Mouse (Mus musculus): ENCODE data around the gene A230050P20Rik. TPM values are rescaled to one million over a fixed set of nuclear protein-coding genes. Genes with fewer than 3 reads are reported as not detected.

A230050P20Rik gene
- total and polyA plus RNA-seq, 2 experiments from 2014 or later, result 19.6 to 22.1 TPM

- Histone ChIP-seq H3K4me1 (ENCODE audit: insufficient read depth) (0 out of 2 replicates have a peak, but pooled peaks cover 8% of the 10 kb centered on the region), H3K9me3 (ENCODE audit: low read length) (no peaks in the 10 kb centered on the region), H3K27ac (ENCODE audit: low read depth, low read length) (no peak overlapping the region), H3K36me3 (ENCODE audit: insufficient read depth) (peaks cover 62% of the 10 kb centered on the region), H3K27me3 (ENCODE audit: insufficient read depth, low read length) (no peaks in the 10 kb centered on the region), H3K9ac (no peak overlapping the region), H3K4me3 (ENCODE audit: low read depth, low read length) (no peak overlapping the region), H3K4me2 (ENCODE audit: low read depth) (no peak overlapping the region)
- no peak for TF ChIP-seq CTCF (IDR thresholded peaks at IDR 0.05; ENCODE audit: low read depth)
- ATAC-seq (no peak), DNase-seq (no peak)
- WGBS, result 92% methylated on average over 5 of the region's 5 CpGs
Observed at GRCm38 (mm10) chr9:20890411-20890810, 22.0 kb downstream of the A230050P20Rik start.

- no peaks in the 10 kb centered on the region for H3K9me3 ChIP-seq (ENCODE audit: low read length)
- no peak overlapping the region for H3K4me3 ChIP-seq (ENCODE audit: low read depth, low read length)
- H3K27ac ChIP-seq (ENCODE audit: low read depth, low read length), result no peak overlapping the region
- no peak for DNase-seq
- WGBS, result 85% methylated on average over 26 of the region's 26 CpGs
- H3K4me1 ChIP-seq (ENCODE audit: insufficient read depth), result 0 out of 2 replicates have a peak, but pooled peaks cover 8% of the 10 kb centered on the region
- H3K27me3 ChIP-seq (ENCODE audit: insufficient read depth, low read length), result no peaks in the 10 kb centered on the region
- no peak for TF ChIP-seq CTCF (IDR thresholded peaks at IDR 0.05; ENCODE audit: low read depth)
- no peak overlapping the region for H3K4me2 ChIP-seq (ENCODE audit: low read depth)
- H3K36me3 ChIP-seq (ENCODE audit: insufficient read depth), result peaks cover 72% of the 10 kb centered on the region
- no peak for ATAC-seq
- H3K9ac ChIP-seq, result no peak overlapping the region
Observed at GRCm38 (mm10) chr9:20891339-20892103, 23.1 kb downstream of the A230050P20Rik start.

GRCm38 (mm10) chr9:20892104-20892653 lies 23.7 kb downstream of the A230050P20Rik start:
- peaks cover 8% of the 10 kb centered on the region; the same call in 1 of the 2 replicates for H3K4me1 ChIP-seq (ENCODE audit: insufficient read depth)
- H3K4me3 ChIP-seq (ENCODE audit: low read depth, low read length), result no peak overlapping the region
- no peak for DNase-seq
- no peak overlapping the region for H3K4me2 ChIP-seq (ENCODE audit: low read depth)
- no peak for ATAC-seq
- no peak overlapping the region for H3K9ac ChIP-seq
- H3K9me3 ChIP-seq (ENCODE audit: low read length), result no peaks in the 10 kb centered on the region
- 77% methylated on average over 5 of the region's 5 CpGs for WGBS
- peaks cover 72% of the 10 kb centered on the region for H3K36me3 ChIP-seq (ENCODE audit: insufficient read depth)
- TF ChIP-seq CTCF (IDR thresholded peaks at IDR 0.05; ENCODE audit: low read depth), result no peak
- no peaks in the 10 kb centered on the region for H3K27me3 ChIP-seq (ENCODE audit: insufficient read depth, low read length)
- no peak overlapping the region for H3K27ac ChIP-seq (ENCODE audit: low read depth, low read length)

GRCm38 (mm10) chr9:20893069-20893468 lies 24.6 kb downstream of the A230050P20Rik start:
- Histone ChIP-seq H3K4me3 (ENCODE audit: low read depth, low read length) (no peak overlapping the region), H3K27ac (ENCODE audit: low read depth, low read length) (no peak overlapping the region), H3K27me3 (ENCODE audit: insufficient read depth, low read length) (no peaks in the 10 kb centered on the region), H3K4me1 (ENCODE audit: insufficient read depth) (peaks cover 12% of the 10 kb centered on the region; the same call in 1 of the 2 replicates), H3K9ac (no peak overlapping the region), H3K9me3 (ENCODE audit: low read length) (no peaks in the 10 kb centered on the region), H3K4me2 (ENCODE audit: low read depth) (no peak overlapping the region), H3K36me3 (ENCODE audit: insufficient read depth) (peaks cover 72% of the 10 kb centered on the region)
- no peak for TF ChIP-seq CTCF (IDR thresholded peaks at IDR 0.05; ENCODE audit: low read depth)
- WGBS, result 59% methylated on average over 5 of the region's 5 CpGs
- DNase-seq (no peak), ATAC-seq (no peak)

- H3K27me3 ChIP-seq (ENCODE audit: insufficient read depth, low read length), result no peaks in the 10 kb centered on the region
- no peak overlapping the region for H3K9ac ChIP-seq
- no peak overlapping the region for H3K27ac ChIP-seq (ENCODE audit: low read depth, low read length)
- 89% methylated on average over 13 of the region's 13 CpGs for WGBS
- ATAC-seq (no peak), DNase-seq (no peak)
- peaks cover 72% of the 10 kb centered on the region for H3K36me3 ChIP-seq (ENCODE audit: insufficient read depth)
- H3K4me3 ChIP-seq (ENCODE audit: low read depth, low read length), result no peak overlapping the region
- H3K9me3 ChIP-seq (ENCODE audit: low read length), result no peaks in the 10 kb centered on the region
- no peak overlapping the region for H3K4me2 ChIP-seq (ENCODE audit: low read depth)
- no peak for TF ChIP-seq CTCF (IDR thresholded peaks at IDR 0.05; ENCODE audit: low read depth)
- peaks cover 9% of the 10 kb centered on the region; the same call in 1 of the 2 replicates for H3K4me1 ChIP-seq (ENCODE audit: insufficient read depth)
Observed at GRCm38 (mm10) chr9:20893590-20894343, 25.3 kb downstream of the A230050P20Rik start.

- Histone ChIP-seq H3K9me3 (ENCODE audit: low read length) (no peaks in the 10 kb centered on the region), H3K36me3 (ENCODE audit: insufficient read depth) (peaks cover 67% of the 10 kb centered on the region), H3K4me3 (ENCODE audit: low read depth, low read length) (no peak overlapping the region), H3K4me2 (ENCODE audit: low read depth) (no peak overlapping the region), H3K4me1 (ENCODE audit: insufficient read depth) (peaks cover 8% of the 10 kb centered on the region; the same call in 1 of the 2 replicates), H3K27me3 (ENCODE audit: insufficient read depth, low read length) (no peaks in the 10 kb centered on the region), H3K9ac (no peak overlapping the region), H3K27ac (ENCODE audit: low read depth, low read length) (no peak overlapping the region)
- ATAC-seq, result no peak
- no peak for DNase-seq
- no peak for TF ChIP-seq CTCF (IDR thresholded peaks at IDR 0.05; ENCODE audit: low read depth)
- 87% methylated on average over 15 of the region's 15 CpGs for WGBS
Observed at GRCm38 (mm10) chr9:20894629-20895028, 26.2 kb downstream of the A230050P20Rik start.
